Mouse (Mus musculus) heart, embryonic 16.5 days (tissue): Measurements from ENCODE around the gene Ctnna3. TPM values are rescaled to one million over a fixed set of nuclear protein-coding genes. Genes with fewer than 3 reads are reported as not detected.

Experiments used
- ATAC-seq: fragments of 200-750 bp; cut with Nextera tagmentation; replicated peaks from 2 replicates; pipeline ENCODE4 v1.8.0; 2017; ENCODE audit warnings: moderate number of reproducible peaks; ENCODE audit not compliant: insufficient read depth, low FRiP score; ENCODE audit errors: extremely low read depth
- H3K27ac ChIP-seq: fragments of 300-500 bp; sonication (generic); 2 replicates; pipeline ENCODE4 v1.5.1; 2014; ENCODE audit warnings: mild to moderate bottlenecking, low read length, control low read depth, moderate library complexity
- H3K27me3 ChIP-seq: fragments of 300-500 bp; sonication (generic); 2 replicates; pipeline ENCODE4 v1.6.1; 2014; ENCODE audit warnings: low read length, mixed read lengths; ENCODE audit not compliant: control insufficient read depth, insufficient read depth
- H3K36me3 ChIP-seq: fragments of 300-500 bp; sonication (generic); 2 replicates; pipeline ENCODE4 v1.6.1; 2014; ENCODE audit not compliant: control insufficient read depth, insufficient read depth
- H3K4me1 ChIP-seq: fragments of 300-500 bp; sonication (generic); 2 replicates; pipeline ENCODE4 v1.6.1; 2014; ENCODE audit warnings: low read length, mixed read lengths; ENCODE audit not compliant: control insufficient read depth, insufficient read depth
- H3K4me2 ChIP-seq: fragments of 300-500 bp; sonication (generic); 2 replicates; pipeline ENCODE4 v1.6.1; 2014; ENCODE audit warnings: low read depth, mild to moderate bottlenecking, control low read depth, low read length
- H3K4me3 ChIP-seq: fragments of 300-500 bp; sonication (generic); 2 replicates; pipeline ENCODE4 v1.5.1; 2014; ENCODE audit warnings: mild to moderate bottlenecking, control low read depth, low read length
- H3K9ac ChIP-seq: fragments of 300-500 bp; sonication (generic); 2 replicates; pipeline ENCODE4 v1.6.1; 2014; ENCODE audit warnings: low read length, control low read depth
- H3K9me3 ChIP-seq: fragments of 300-500 bp; sonication (generic); replicated peaks from 2 replicates; pipeline ENCODE4 v1.6.1; 2016; ENCODE audit warnings: low read length; ENCODE audit not compliant: control insufficient read depth
- WGBS: fragments of 180-500 bp; shearing (Covaris S2); extraction: QIAGEN DNeasy Blood & Tissue Kit; methylation state at CpG from one replicate; pipeline ENCODE4 v1.1.7; 2014; 5-methylcytosine and 5-hydroxymethylcytosine counted together
- polyA plus RNA-seq: library from polyadenylated mRNA; unstranded; fragments of >200 nt; fragmentation: Nextera tagmentation; extraction: Ambion mirVana; gene quantifications from 2 replicates; pipeline ENCODE4 v1.2.1, GENCODE M21; 2015

Ctnna3 gene
- polyA plus RNA-seq, 1 experiment from 2014 or later: 27.6 TPM

DNA sequence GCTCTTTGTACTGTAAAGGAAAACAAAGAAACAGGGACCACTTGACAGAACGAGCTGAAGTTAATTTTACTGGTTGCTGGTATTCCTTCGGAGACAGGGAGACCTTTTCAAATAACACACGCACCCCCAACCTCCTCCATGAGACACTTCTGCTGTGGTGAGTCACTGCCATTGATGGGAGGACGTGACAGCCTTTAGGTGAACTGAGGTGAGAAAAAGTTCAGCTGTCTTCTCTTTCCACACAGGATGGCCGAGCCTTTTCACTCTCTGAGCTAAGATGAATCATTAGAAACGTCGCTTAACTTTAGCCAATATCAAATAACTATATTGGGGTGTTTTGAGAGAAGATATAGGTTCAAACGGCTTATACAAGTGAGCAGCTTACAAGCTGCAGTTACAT is 102.5 kb downstream of the Ctnna3 start:
- H3K4me3 ChIP-seq: no peak overlapping the region
- H3K9ac ChIP-seq: no peak overlapping the region
- H3K36me3 ChIP-seq: peaks cover under 1% of the 10 kb centered on the region; the same call in 1 of the 2 replicates
- no peak for ATAC-seq
- H3K27ac ChIP-seq: no peak overlapping the region
- H3K4me1 ChIP-seq: no peaks in the 10 kb centered on the region
- no peak overlapping the region for H3K4me2 ChIP-seq
- H3K27me3 ChIP-seq: no peaks in the 10 kb centered on the region
- WGBS: 54% methylated on average over 8 of the region's 8 CpGs
- no peaks in the 10 kb centered on the region for H3K9me3 ChIP-seq

- Histone ChIP-seq H3K9ac (peak overlapping the region; percentile 5; the same call in 1 of the 2 replicates), H3K4me3 (no peak overlapping the region), H3K4me2 (peak overlapping the region; percentile 42; the same call in 1 of the 2 replicates), H3K36me3 (peaks cover 5% of the 10 kb centered on the region), H3K4me1 (peaks cover 22% of the 10 kb centered on the region), H3K27ac (peak overlapping the region; percentile 95), H3K27me3 (no peaks in the 10 kb centered on the region), H3K9me3 (no peaks in the 10 kb centered on the region)
- 14% methylated on average over 5 of the region's 5 CpGs for WGBS
- peak; percentile 92 for ATAC-seq
Observed at GRCm38 (mm10) chr10:63541754-63542153, 111.9 kb downstream of the Ctnna3 start.

DNA sequence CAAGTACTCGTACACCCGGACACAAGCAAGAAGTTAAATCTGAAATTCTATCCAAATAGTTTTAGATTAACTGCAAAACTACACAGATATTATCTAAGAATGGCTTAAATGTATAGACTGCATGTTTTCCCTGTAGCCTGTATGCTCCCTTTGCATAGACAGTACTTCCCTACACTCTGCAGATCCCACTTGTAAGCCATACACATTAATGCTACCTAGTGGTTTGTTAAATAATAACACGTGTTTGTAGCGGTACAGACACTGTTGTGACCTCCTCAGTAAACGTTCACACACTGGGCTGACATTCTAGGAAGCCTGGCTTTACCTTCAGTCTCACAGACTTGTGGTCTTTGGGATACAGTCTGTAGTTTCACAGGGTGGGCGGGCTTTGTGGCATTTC is 112.6 kb downstream of the Ctnna3 start:
- 0 out of 2 replicates have a peak overlapping the region, but pooled peaks have one; percentile 42 for H3K4me2 ChIP-seq
- WGBS: 44% methylated on average over 6 of the region's 6 CpGs
- H3K27ac ChIP-seq: peak overlapping the region; percentile 95
- peaks cover 22% of the 10 kb centered on the region for H3K4me1 ChIP-seq
- H3K36me3 ChIP-seq: peaks cover 3% of the 10 kb centered on the region
- H3K27me3 ChIP-seq: no peaks in the 10 kb centered on the region
- H3K9ac ChIP-seq: peak overlapping the region; percentile 5; the same call in 1 of the 2 replicates
- no peaks in the 10 kb centered on the region for H3K9me3 ChIP-seq
- no peak; the same call in 1 of the 2 replicates for ATAC-seq
- H3K4me3 ChIP-seq: no peak overlapping the region

DNA sequence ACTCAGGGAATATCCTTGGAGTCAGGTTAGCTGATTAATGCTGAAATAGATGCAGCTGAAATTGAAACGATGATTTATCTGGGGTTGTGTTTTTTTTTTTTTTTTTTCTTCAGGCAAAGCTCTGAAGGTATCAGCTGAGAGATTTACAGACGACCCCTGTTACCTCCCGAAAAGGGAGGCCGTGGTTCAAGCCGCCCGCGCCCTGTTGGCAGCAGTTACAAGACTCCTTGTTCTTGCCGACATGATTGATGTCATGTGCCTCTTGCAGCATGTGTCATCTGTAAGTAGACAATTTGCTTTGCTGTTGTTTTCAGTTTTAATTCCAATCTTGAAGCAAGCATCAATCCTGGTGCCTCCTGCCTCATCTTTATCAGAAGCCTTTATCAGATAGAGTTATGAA is 136.8 kb downstream of the Ctnna3 start:
- no peak overlapping the region for H3K4me3 ChIP-seq
- WGBS: 70% methylated on average over 8 of the region's 8 CpGs
- no peak overlapping the region for H3K27ac ChIP-seq
- H3K9ac ChIP-seq: no peak overlapping the region
- ATAC-seq: no peak
- peaks cover 4% of the 10 kb centered on the region for H3K9me3 ChIP-seq
- no peak overlapping the region for H3K4me2 ChIP-seq
- no peaks in the 10 kb centered on the region for H3K27me3 ChIP-seq
- H3K36me3 ChIP-seq: peaks cover 17% of the 10 kb centered on the region
- H3K4me1 ChIP-seq: no peaks in the 10 kb centered on the region

GRCm38 (mm10) chr10:63571561-63571960 is 141.7 kb downstream of the Ctnna3 start:
- H3K9ac ChIP-seq: no peak overlapping the region
- no peak; the same call in 1 of the 2 replicates for ATAC-seq
- no peak overlapping the region for H3K4me3 ChIP-seq
- peaks cover 20% of the 10 kb centered on the region for H3K36me3 ChIP-seq
- H3K9me3 ChIP-seq: peaks cover 6% of the 10 kb centered on the region
- H3K4me2 ChIP-seq: no peak overlapping the region
- no peak overlapping the region for H3K27ac ChIP-seq
- no peaks in the 10 kb centered on the region for H3K27me3 ChIP-seq
- no peaks in the 10 kb centered on the region for H3K4me1 ChIP-seq

DNA sequence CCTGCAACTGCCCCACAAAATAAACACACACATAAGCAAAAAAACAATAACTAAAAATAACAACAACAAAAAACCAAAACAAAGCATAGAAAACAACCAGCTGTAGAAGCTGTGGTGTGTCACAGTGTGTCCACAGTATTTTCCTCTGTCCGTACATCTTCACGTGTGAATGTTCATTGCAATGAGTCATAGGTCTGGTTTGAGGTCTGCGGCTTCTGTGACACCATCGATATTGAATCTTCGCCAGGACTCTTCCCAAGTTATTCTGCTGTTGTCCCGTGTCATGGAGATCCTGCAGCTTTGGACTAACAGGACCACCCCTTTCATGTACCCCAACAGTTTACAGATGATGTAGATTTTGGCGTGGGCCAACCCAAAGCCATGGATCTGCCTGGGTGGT is 143.0 kb downstream of the Ctnna3 start:
- H3K4me3 ChIP-seq: no peak overlapping the region
- H3K9ac ChIP-seq: no peak overlapping the region
- WGBS: 85% methylated on average over 7 of the region's 7 CpGs
- H3K36me3 ChIP-seq: peaks cover 17% of the 10 kb centered on the region
- no peaks in the 10 kb centered on the region for H3K27me3 ChIP-seq
- no peak overlapping the region for H3K4me2 ChIP-seq
- H3K4me1 ChIP-seq: no peaks in the 10 kb centered on the region
- no peak for ATAC-seq
- no peak overlapping the region for H3K27ac ChIP-seq
- peaks cover 6% of the 10 kb centered on the region for H3K9me3 ChIP-seq

- H3K9ac ChIP-seq: no peak overlapping the region
- peaks cover 6% of the 10 kb centered on the region for H3K9me3 ChIP-seq
- H3K27me3 ChIP-seq: no peaks in the 10 kb centered on the region
- peaks cover 14% of the 10 kb centered on the region for H3K36me3 ChIP-seq
- H3K27ac ChIP-seq: no peak overlapping the region
- no peak overlapping the region for H3K4me2 ChIP-seq
- no peak overlapping the region for H3K4me3 ChIP-seq
- peak; percentile 28; the same call in 1 of the 2 replicates for ATAC-seq
- 83% methylated on average over 7 of the region's 7 CpGs for WGBS
- no peaks in the 10 kb centered on the region for H3K4me1 ChIP-seq
Observed at GRCm38 (mm10) chr10:63574100-63574609, 144.3 kb downstream of the Ctnna3 start.

- H3K27me3 ChIP-seq: no peaks in the 10 kb centered on the region
- H3K27ac ChIP-seq: no peak overlapping the region
- no peaks in the 10 kb centered on the region for H3K9me3 ChIP-seq
- no peak overlapping the region for H3K4me2 ChIP-seq
- H3K4me1 ChIP-seq: no peaks in the 10 kb centered on the region; the same call in 1 of the 2 replicates
- ATAC-seq: peak; percentile 77
- peaks cover 15% of the 10 kb centered on the region for H3K36me3 ChIP-seq
- H3K4me3 ChIP-seq: no peak overlapping the region
- 7% methylated on average over 14 of the region's 14 CpGs for WGBS
- no peak overlapping the region for H3K9ac ChIP-seq
Observed at GRCm38 (mm10) chr10:63582608-63583007, 152.7 kb downstream of the Ctnna3 start.

GRCm38 (mm10) chr10:63583798-63584374 is 154.0 kb downstream of the Ctnna3 start:
- H3K4me2 ChIP-seq: no peak overlapping the region
- peaks cover 5% of the 10 kb centered on the region; the same call in 1 of the 2 replicates for H3K4me1 ChIP-seq
- peaks cover 15% of the 10 kb centered on the region for H3K36me3 ChIP-seq
- H3K27ac ChIP-seq: no peak overlapping the region
- no peaks in the 10 kb centered on the region for H3K27me3 ChIP-seq
- no peak overlapping the region for H3K9ac ChIP-seq
- WGBS: 68% methylated on average over 20 of the region's 20 CpGs
- ATAC-seq: no peak
- H3K4me3 ChIP-seq: no peak overlapping the region
- no peaks in the 10 kb centered on the region for H3K9me3 ChIP-seq
